Mouse (Mus musculus) frontal cortex, adult 2 months (tissue): ENCODE measurements around the gene Adap1. TPM values are rescaled to one million over a fixed set of nuclear protein-coding genes. Genes with fewer than 3 reads are reported as not detected.

Source experiments
- DNase-seq, 2 experiments: peaks; one replicate each; pipeline ENCODE4 v3.0.0; 2022; ENCODE audit warnings: low spot score in 1 of 2; ENCODE audit errors: extremely low spot score in 1 of 2
- polyA plus RNA-seq: library from polyadenylated mRNA; depleted of rRNA; stranded (reverse); fragments of >200 nt; gene quantifications from 2 replicates; pipeline ENCODE4 v1.2.3, GENCODE M21; 2012

The Adap1 gene
- polyA plus RNA-seq, 1 experiment: 178 TPM

DNA sequence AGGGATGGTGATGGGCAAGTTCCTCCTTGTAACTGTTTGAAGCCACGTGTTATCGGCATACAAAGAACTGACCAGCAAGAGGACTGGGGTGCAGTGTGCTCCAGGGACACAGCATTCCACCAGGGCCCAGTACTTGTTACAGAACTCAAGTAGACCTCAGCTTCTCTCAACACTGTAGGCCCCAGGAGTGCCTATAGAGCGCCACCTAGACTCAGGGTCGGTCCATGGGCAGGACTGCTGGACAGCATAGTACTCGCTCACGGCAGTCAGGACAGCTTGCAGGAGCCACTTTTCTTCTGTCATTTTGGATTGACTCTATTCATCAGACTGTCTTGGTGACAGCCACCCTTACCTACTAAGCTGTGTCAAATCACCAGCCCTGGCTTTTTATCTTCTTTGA, 70.5 kb downstream of the Adap1 start:
- DNase-seq: no peak

DNA sequence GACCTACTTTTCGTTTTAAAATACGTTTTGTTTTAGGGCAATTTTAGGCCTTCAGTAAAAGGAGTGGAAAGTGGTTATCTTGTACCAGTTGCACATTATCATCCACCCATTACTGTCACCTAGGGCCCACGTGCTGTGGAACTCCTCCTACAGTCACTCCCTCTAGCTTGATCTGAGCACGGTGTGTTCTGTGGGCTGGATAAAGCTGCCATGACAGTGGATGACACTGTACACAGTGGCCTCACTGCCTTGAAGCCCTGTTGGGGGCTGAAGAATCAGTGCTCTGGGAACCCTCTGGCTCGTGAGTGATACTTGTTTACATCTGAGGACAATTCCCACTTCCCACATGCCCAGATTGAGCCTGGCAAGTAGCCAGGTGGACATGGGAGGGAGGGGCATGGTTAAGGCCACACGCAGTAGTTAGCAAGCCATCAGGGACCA, 72.1 kb downstream of the Adap1 start:
- DNase-seq: peak; percentile 36 to 47

DNA sequence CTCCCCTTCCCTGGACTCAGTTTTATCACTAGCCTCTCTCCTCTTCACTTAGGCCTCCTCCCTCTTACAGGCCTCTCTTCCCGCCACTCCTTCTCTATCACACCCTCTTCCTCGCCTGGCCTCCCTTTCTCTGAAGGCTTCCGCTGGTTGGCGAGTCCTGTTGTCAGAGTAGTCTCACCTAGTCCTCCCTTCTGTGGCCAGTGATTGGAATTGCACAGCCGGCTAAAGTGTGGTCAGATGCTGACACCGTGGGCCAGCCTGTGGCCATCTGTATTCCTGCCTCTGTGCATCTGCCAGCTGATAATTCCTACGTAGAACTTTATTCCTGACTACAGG, 72.5 kb downstream of the Adap1 start:
- no peak for DNase-seq

DNA sequence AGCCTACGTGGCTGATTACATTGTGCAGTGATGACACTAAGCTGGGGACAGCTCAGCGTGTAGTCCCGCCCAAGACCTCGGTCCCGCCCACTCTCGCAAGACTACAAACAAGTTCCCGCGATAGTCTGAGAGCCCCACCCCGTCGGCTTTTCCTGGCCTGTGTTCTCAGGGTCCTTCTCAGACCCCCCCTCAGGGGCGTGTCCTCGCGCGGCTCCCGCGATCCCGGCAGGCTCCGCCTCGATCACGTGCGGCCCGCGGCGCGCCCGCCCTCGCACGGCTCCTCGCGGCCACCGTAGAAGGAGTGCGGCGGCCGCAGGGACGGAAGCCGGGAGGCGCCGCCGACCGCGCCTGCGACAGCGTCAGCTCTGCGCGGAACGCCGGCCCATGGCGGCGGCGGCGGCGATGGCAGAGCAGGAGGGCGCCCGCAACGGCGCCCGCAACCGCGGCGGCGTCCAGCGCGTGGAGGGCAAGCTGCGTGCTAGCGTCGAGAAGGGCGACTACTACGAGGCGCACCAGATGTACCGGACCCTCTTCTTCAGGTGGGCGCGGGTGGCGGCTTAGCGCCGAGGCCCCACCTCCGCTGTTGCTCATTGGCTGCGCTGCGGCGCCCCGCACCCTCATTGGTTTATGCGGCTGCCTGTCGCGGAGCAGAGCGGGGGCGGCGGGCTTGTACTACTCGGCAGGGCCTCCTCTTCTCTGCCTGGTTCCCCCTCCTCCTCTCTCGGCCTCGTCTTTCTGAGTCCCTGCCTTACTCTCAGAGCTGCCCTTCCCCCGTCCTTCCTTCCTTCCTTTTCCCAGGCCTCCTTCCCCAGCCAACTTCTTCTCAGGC, 73.1 kb downstream of the Adap1 start, which contains the start of gene Get4:
Gene Get4 (plus strand): TSS at position 244 of the 829 bp plus-strand sequence.
- peak; percentile 98 for DNase-seq

DNA sequence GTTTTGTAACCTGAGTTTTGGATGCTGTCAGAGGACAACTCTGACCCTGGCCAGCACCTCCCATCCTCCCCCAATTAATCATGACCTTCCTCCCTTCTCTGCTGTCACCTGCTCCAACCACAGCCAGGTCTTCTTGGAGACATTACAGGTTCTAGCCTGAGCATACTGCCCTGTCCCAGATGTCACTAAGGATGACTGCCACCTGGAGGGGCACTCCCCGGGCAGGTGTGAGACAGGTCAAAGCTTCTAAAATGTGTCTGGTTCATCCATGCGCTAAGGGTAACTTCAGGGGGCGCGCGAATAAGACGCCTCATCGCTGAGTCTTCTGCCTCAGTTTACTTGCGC, 73.7 kb downstream of the Adap1 start:
- no peak for DNase-seq

DNA sequence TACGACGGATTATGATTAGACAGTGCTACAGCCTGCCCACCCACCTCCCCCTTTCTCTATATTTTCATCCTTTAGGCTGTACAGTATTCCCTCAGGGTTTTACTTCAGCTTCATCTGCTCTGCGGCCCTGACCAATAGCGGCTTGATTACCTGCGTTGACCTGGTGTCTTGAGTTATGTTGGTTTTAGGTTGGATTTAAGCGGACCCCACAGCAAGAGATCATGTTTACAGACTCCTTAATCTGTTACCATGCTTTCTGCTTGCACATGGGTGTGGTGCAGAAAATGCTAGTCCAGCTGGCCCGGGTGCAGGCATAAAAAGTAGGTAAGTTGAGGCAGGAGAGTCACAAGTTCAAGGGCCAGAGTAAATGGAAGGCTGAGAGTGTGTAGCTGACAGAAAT, 74.1 kb downstream of the Adap1 start:
- DNase-seq: no peak

DNA sequence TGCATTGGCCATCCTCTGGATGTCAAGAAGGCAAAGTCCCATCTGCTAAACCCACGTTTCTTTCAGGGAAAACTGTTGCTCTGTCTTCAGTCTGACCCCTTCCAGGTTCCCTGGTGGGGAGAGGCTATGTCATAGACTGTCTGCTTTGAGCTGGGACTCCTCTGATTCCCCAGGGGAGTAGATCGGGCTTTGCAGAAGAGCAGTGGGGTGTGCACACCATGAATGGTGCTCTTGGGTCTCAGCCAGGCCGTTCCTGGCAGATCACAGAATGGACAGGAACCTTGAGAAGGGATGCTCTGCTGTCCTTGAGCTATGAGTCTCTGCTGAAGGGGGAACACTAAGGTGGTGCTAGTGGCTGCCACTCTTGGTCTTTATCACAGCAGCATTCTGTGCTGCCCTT, 76.6 kb downstream of the Adap1 start:
- DNase-seq: no peak

DNA sequence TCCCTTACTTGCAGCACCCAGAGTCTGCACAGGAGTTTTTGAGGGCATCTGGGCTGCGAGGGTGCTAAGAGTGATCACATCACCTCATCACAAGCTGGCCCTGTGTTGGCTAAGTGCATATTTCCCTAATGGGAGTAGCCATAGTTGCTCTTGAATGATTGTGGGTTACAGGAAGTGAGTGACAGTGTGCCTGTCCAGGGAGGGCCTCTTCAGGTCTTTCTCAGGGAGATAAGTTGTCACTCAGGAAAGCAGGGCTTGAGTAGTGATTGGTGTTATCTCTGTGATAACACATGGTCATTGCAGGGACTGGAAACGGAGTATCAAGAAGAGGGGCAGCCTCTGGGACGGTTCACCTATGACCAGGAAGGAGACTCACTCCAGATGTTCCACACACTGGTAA, 77.7 kb downstream of the Adap1 start:
- DNase-seq: no peak

DNA sequence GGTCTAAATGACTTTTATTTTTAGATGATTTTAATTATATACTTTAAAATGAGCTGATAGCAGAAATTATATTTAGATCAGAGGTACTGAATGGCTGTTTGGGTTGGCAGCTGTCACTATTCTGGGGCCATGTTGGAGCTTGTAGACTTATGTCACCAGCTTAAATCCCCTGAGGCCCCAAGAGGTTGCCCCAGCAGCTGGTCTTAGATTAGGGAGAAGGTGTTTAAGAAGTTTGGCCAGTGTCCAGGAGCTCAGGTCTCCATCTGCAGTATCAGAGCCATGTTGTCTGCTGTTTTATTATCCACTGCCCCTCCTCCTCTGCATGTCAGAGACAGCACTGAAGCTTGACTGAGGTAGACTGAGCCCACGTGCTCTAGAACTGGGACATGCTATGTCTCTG, 82.0 kb downstream of the Adap1 start:
- no peak for DNase-seq

DNA sequence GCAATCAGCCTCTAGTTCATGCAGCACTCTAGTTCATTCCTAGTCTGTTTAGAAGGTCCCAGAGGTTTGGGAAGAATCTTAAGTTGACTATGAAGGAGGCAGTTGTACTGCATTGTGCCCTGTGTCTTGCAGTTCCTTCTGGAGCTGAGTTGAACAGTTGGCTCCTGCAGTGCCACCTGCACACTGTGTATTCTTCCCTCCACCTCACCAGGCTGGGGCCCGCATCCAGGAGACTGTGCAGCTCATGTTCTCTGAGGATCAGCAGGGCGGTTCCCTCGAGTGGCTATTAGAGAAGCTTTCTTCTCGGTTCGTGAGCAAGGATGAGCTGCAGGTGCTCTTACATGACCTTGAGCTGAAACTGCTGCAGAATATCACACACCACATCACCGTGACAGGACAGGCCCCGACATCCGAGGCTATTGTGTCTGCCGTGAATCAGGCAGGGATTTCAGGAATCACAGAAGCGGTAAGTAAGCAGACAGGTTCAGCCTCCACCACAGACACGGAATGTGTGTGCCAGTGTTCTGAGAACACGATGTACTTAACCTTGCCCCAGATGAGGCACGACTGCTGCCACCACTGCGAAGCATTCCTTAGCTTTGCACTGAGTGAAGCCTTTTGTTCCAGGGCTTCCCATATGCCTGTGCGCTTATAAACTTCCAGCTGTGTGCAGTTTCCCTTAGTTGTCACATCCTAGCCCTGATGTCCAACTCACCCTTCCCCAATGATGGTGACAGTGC, 84.2 kb downstream of the Adap1 start:
- no peak for DNase-seq

DNA sequence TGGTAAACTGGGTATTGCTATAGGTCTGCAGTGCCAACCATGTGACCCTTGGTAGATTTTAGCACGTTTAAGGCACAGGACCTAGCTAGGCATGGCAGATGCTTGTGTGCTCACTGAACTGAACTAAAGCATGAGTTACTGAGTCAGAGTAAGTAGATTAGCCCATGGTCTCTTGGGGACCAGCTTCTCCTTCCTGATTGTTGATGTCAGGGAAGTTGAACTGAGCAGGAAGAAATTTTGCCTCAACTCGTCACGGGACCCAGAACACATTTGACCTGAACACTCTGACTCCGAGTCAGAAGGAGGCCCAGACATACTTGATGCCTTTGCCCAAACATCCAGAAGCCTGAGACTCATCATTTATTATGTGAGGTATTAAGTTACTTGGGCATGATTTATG, 88.0 kb downstream of the Adap1 start:
- DNase-seq: no peak

DNA sequence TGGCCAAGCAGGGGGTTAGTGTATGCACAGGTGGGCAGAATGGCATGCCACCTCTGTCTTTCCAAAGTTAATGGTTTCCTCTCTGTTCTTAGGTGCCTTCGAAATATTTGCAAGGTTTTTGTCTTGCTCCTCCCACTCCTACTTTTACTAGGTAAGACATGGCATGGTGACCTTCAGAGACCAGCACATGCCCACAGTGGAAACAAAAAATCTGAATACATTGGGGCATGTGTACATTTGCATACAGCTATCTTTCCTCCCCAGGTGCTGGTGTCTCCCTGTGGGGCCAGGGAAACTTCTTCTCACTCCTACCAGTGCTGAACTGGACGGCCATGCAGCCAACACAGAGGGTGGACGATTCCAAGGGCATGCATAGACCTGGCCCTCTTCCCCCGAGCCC, 91.0 kb downstream of the Adap1 start:
- no peak for DNase-seq

DNA sequence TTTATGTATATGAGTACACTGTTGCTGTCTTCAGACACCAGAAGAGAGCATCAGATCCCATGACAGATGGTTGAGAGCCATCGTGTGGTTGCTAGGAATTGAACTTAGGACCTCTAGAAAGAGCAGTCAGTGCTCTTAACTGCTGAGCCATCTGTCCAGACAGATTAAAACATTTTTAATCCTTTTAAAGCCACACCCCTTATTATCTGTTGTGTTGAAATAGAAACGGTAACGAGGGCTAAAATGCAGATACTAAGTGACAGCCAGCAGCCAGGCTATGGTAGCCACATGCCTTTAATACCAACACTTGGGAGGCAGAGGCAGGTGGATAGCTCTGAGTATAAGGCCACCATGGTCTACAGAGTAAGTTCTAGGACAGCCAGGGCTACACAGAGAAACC, 93.3 kb downstream of the Adap1 start:
- no peak for DNase-seq

DNA sequence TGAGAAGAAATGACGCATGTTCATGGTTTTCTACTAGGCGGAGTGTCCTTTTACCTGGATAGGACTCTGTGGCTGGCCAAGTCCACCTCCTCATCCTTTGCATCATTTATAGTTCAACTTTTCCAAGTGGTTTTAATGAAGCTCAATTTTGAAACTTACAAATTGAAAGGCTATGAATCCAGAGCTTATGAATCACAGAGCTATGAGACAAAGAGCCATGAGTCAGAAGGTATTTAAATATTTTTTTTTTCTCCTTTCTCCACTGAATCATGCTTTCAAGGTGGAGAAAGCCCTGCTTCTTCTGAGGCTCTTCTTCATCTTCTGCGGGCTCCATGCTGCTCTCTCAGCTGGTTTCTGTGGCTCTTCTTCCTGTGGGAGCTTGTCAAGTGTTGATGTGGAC, 95.7 kb downstream of the Adap1 start:
- DNase-seq: no peak

DNA sequence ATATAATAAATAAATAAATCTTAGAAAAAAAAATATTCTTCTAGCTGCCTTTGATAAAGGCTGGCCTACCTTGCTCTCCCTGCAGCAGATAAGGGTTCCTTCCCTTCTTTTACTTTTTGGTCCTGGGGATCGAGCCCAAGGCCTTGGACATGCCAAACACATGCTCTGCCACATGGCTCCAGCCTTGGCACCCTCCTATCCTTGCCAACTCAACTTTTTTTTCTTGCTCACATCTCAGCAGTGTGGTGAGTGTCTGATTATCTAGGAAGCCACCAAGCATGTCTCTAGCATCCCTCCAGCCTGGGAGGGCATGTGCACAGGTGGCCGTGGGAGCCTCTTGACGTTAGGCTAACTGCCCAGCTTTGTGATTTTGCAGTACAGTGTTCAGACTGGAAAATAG, 97.1 kb downstream of the Adap1 start:
- no peak for DNase-seq

DNA sequence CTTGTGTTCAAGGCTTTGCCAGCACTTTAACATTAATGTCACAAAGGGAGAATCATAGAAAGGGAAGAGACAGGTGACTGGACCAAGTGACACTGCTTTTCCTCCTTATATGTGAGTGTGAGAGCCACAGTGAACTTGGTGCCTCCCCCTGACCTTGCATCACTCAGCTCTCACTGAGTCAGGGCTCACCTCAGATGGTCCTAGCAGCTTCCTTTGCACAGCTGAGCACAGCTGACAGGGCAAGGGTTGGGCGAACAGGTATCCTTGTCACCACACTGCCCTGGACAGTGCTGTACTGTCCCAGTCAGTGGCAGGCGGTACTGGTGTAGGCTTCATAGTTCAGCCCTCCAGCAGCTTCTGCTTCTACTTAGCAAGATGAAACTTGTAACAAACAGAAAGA, 97.8 kb downstream of the Adap1 start:
- no peak for DNase-seq

DNA sequence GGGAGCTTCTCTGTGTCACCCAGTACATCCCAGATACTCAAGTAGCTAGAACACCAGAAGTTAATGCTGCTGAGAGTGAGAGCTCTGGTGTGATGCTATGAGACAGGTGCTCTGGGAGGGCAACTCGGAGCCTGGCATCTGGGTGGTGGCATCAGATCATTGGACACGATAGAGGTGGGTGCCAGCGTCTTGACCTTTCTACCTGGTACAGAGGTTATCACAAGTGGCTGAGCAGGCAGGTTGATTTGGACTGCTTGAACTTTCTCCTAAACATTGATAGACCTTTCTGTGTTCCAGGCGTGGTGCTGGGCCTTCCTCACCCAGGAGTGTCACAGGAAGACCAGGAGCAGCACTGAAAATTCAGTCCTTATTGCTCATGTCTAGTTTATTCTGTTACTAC, 98.2 kb downstream of the Adap1 start:
- no peak for DNase-seq

DNA sequence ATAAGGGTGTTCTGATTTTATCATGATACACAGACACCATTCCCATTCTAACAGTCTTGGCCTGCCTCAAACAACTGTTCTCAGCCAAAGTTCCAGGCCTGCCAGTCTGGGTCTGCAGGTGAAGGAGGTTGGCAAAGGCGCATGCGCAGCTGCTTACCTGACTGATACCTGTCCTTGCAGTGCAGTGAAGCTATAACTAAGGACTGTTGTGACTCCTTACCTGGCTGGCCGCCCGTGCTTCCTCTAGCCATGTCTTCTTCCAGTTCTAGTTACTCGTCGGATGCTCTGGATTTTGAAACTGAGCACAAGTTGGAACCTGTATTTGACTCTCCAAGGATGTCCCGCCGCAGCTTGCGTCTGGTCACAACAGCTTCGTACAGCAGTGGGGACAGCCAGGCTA, 102.1 kb downstream of the Adap1 start:
- DNase-seq: no peak
